Mouse (Mus musculus) liver, embryonic 14.5 days (tissue): ENCODE measurements around the gene Mrvi1. TPM values are rescaled to one million over a fixed set of nuclear protein-coding genes. Genes with fewer than 3 reads are reported as not detected.

ENCODE experiments used
- ATAC-seq: fragments of 200-750 bp; cut with Nextera tagmentation; 2 replicates; pipeline ENCODE4 v1.8.0; 2017; ENCODE audit warnings: moderate number of reproducible peaks, mild to moderate bottlenecking, moderate library complexity; ENCODE audit not compliant: insufficient read depth
- DNase-seq, 3 experiments: peaks; one replicate each; pipeline ENCODE4 v3.0.0-alpha.2; 2012 to 2013; ENCODE audit warnings: low read depth in 3 of 3, low spot score in 3 of 3
- H3K27ac ChIP-seq: fragments of 300-500 bp; sonication (generic); 2 replicates; pipeline ENCODE4 v1.5.1; 2014; ENCODE audit warnings: moderate library complexity, mild to moderate bottlenecking, control low read depth, inconsistent platforms
- H3K27me3 ChIP-seq: fragments of 300-500 bp; sonication (generic); 2 replicates; pipeline ENCODE4 v1.6.1; 2014; ENCODE audit warnings: mild to moderate bottlenecking, low read length, moderate library complexity; ENCODE audit not compliant: control insufficient read depth, insufficient read depth
- H3K36me3 ChIP-seq: fragments of 300-500 bp; sonication (generic); replicated peaks from 2 replicates; pipeline ENCODE4 v1.6.1; 2014; ENCODE audit warnings: low read depth; ENCODE audit not compliant: control insufficient read depth, insufficient read depth
- H3K4me1 ChIP-seq, 2 experiments: fragments of 200-500 bp in 1 of 2; fragments of 300-500 bp in 1 of 2; sonication (generic) in 1 of 2; replicated peaks; 2 replicates each; pipeline ENCODE4 v1.6.1; 2012 to 2014; ENCODE audit warnings: antibody characterized with exemption in 1 of 2, inconsistent platforms in 1 of 2, low read length in 1 of 2; ENCODE audit not compliant: control insufficient read depth in 2 of 2, insufficient read depth in 2 of 2
- H3K4me2 ChIP-seq: fragments of 300-500 bp; sonication (generic); 2 replicates; pipeline ENCODE4 v1.6.1; 2014; ENCODE audit warnings: low read depth, mild to moderate bottlenecking, control low read depth, moderate library complexity
- H3K4me3 ChIP-seq, 2 experiments: fragments of 200-500 bp in 1 of 2; fragments of 300-500 bp in 1 of 2; sonication (generic) in 1 of 2; 2 replicates each; pipeline ENCODE4 v1.5.1; 2012 to 2014; ENCODE audit warnings: low read depth in 2 of 2, low read length in 2 of 2, mild to moderate bottlenecking in 2 of 2, control low read depth in 1 of 2, inconsistent platforms in 1 of 2, moderate library complexity in 1 of 2; ENCODE audit not compliant: insufficient read depth in 1 of 2
- H3K9ac ChIP-seq: fragments of 300-500 bp; sonication (generic); replicated peaks from 2 replicates; pipeline ENCODE4 v1.6.1; 2014; ENCODE audit warnings: mild to moderate bottlenecking, control low read depth, moderate library complexity
- H3K9me3 ChIP-seq: fragments of 300-500 bp; sonication (generic); 2 replicates; pipeline ENCODE4 v1.6.1; 2016; ENCODE audit warnings: low read length, mixed read lengths; ENCODE audit not compliant: control insufficient read depth
- CTCF ChIP-seq: IDR thresholded peaks from 2 replicates; pipeline ENCODE4 v1.5.1; 2016; ENCODE audit warnings: antibody characterized with exemption, low read depth, control low read depth
- EP300 ChIP-seq: IDR thresholded peaks from 2 replicates; pipeline ENCODE4 v1.6.1; 2016; ENCODE audit warnings: antibody characterized with exemption, low read depth
- WGBS: fragments of 180-500 bp; shearing (Covaris S2); extraction: QIAGEN DNeasy Blood & Tissue Kit; methylation state at CpG from one replicate; pipeline ENCODE4 v1.1.7; 2014; ENCODE audit not compliant: insufficient replicate concordance; 5-methylcytosine and 5-hydroxymethylcytosine counted together
- polyA plus RNA-seq, 2 experiments: library from polyadenylated mRNA; depleted of rRNA in 1 of 2; stranded (reverse) in 1 of 2; unstranded in 1 of 2; fragments of >200 nt; fragmentation: Nextera tagmentation in 1 of 2; extraction: Ambion mirVana in 1 of 2; gene quantifications; 2 replicates each; pipeline versions ENCODE4 v1.2.1 to v1.2.3; 2012 to 2014

The Mrvi1 gene
- polyA plus RNA-seq, 2 experiments, result 3.7 to 4.7 TPM

DNA sequence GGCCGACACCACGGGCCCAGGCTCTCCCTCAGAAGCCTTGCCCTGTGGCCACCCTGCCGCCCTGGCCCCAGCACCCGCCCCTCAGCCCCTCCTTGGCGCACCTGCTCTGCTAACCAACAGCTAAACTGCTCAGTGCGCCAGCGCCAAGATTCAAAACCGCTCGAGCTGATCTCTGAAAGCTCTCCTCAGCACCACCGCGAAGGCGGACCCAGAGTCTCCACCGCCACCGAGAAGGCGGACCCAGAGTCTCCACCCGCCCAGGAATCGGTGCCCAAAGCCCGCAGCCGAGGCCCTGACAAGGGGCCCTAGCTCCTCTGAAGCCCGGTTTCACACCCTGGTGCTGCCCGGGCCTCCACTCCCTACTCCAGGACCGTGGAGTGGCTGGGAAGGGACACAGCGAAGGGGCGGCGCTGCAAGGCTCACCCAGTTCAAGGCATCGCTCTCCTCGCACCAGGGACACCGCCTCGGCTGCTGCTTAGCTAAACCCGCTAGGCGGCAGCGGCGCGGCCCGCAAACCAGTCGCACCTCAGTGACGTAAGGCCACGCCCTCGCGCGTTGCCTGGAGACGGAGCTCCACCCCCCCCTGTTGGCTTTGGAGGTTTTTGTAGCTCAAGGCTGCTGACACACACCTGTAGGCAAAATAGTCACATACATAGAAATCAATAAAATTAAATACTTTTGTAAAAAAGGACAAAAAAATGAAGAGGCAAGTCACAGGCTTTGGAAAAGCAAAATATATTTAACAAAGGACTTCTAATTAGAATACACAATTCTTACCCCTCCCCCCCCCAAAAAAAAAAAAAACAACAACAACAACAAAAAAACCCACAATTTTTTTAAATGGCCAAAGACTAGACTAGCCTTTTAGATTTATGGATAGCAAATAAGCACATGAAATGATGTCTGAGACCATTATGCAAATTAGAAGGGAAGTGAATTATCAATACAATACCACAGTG, 138.1 kb downstream of the Mrvi1 start, which contains the start of gene Rnf141:
Gene Rnf141, minus strand, starts transcription at position 542 of the 959 bp plus-strand sequence.
- TF ChIP-seq CTCF (peak; percentile 90), EP300 (peak; percentile 48; the same call in 1 of the 2 replicates)
- Histone ChIP-seq H3K27me3 (no peaks in the 10 kb centered on the region), H3K9me3 (no peaks in the 10 kb centered on the region), H3K9ac (peak within 1 kb of the TSS; percentile 91), H3K36me3 (peaks cover 5% of the 10 kb centered on the region; the same call in 1 of the 2 replicates), H3K4me2 (peak within 1 kb of the TSS; percentile 93), H3K4me3 (peak within 1 kb of the TSS; percentile 77 to 96), H3K27ac (peak within 1 kb of the TSS; percentile 97), H3K4me1 (peaks cover 11 to 13% of the 10 kb centered on the region in 2 experiments; a peak in 3 of 4 replicates)
- WGBS, result under 1% methylated on average over 42 of the region's 42 CpGs
- peak; percentile 91 to 93 (median 92) for DNase-seq
- peak; percentile 88 for ATAC-seq

DNA sequence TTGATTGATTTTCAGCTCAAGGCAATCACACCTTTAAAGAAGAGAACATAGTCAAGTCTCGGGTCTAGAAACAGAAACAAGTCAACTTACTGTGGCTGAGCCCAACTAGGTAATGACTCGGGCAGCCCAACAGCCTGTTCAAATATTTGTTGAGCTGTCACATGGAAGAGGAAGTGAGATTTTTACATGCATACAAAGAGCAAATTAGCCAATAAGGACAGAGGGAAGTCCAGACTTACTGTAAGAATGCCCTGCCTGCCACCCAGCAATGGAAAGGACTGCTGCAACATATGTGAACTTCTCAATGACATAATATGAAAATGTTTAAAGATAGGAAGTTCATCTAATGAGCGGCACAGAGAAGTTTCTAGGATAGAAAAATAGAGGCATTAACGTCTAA, 141.9 kb downstream of the Mrvi1 start:
- Histone ChIP-seq H3K4me3 (no peak overlapping the region), H3K9ac (no peak overlapping the region), H3K4me1 (peaks cover 3 to 11% of the 10 kb centered on the region in 2 experiments; a peak in 3 of 4 replicates), H3K27ac (no peak overlapping the region; the same call in 1 of the 2 replicates), H3K27me3 (no peaks in the 10 kb centered on the region), H3K36me3 (peaks cover 16% of the 10 kb centered on the region; the same call in 1 of the 2 replicates), H3K9me3 (no peaks in the 10 kb centered on the region), H3K4me2 (peak overlapping the region; percentile 38)
- no peak for ATAC-seq
- DNase-seq, result no peak
- TF ChIP-seq CTCF, result no peak
- TF ChIP-seq EP300, result no peak
- 47% methylated on average over 4 of the region's 4 CpGs for WGBS

DNA sequence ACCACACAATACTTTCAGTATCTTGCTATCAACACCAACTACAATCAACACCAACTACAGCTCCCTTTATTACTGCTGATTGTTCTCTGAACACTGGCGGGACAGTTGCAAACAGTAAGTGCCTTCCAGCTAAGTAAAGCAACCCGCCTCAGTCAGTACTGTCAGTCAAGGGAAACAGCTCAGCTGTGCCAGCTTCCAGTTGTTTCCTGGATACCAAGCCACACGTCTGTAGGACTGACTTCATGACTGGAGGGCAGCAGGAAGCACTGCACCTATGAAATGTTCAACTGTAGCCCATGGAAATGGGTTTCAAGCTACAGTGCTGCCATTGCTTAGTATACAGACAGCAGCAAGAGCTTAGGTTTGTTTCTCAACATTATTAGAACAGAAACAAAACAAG, 147.7 kb downstream of the Mrvi1 start:
- WGBS, result 45% methylated on average over 3 of the region's 3 CpGs
- no peak overlapping the region for H3K4me3 ChIP-seq
- no peaks in the 10 kb centered on the region for H3K27me3 ChIP-seq
- no peak for ATAC-seq
- H3K9ac ChIP-seq, result no peak overlapping the region
- TF ChIP-seq EP300 (no peak), CTCF (no peak)
- H3K36me3 ChIP-seq, result peaks cover 32% of the 10 kb centered on the region
- no peak overlapping the region for H3K27ac ChIP-seq
- H3K4me2 ChIP-seq, result no peak overlapping the region
- H3K9me3 ChIP-seq, result no peaks in the 10 kb centered on the region
- peaks cover under 1 to 8% of the 10 kb centered on the region in 2 experiments; a peak in 2 of 4 replicates for H3K4me1 ChIP-seq
- no peak for DNase-seq

DNA sequence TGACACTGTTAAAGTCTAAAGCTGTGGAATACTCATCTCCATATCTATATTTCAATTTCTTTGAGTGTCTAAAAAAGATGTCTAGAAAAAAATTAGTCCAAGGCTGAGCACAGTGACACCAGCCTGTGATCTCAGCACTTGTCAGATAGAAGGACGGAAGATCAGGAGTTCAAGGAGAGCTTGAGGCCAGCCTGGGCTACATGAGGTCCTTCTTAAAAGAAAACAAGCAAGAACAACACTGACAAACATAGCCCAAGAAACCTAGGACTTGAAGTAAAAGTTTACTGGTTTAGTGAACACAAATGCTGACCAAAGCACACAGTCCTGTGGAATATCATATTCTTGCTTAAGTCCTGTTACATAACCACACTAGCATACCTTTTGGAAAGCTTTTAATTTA, 148.2 kb downstream of the Mrvi1 start:
- no peak for DNase-seq
- Histone ChIP-seq H3K27me3 (no peaks in the 10 kb centered on the region), H3K36me3 (peaks cover 34% of the 10 kb centered on the region), H3K4me1 (peaks cover 0 to 8% of the 10 kb centered on the region in 2 experiments; a peak in 2 of 4 replicates), H3K27ac (no peak overlapping the region), H3K4me2 (no peak overlapping the region), H3K9me3 (no peaks in the 10 kb centered on the region), H3K9ac (no peak overlapping the region), H3K4me3 (no peak overlapping the region)
- ATAC-seq, result no peak
- TF ChIP-seq CTCF (no peak), EP300 (no peak)
- 82% methylated on average over 1 of the region's 1 CpGs for WGBS

DNA sequence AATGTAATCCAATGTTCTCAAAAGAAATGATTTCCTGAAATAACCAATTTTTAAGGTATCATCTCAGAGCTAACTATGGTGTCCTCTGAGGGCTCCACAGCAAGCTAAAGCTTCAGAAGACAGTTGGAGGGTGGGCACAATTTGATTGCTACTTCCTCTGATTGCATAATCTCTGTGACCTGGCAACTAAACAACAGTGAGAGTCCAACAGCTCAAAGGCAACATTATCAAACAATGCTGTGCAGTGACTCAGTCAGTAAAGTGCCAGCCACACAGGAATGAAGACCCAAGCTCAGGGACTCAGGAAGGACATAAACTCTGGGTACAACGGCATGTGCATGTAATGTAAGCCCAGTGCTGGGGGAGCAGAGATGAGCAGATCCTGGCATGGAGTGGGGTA, 149.2 kb downstream of the Mrvi1 start:
- ATAC-seq, result no peak
- H3K27ac ChIP-seq, result no peak overlapping the region
- 59% methylated on average over 1 of the region's 1 CpGs for WGBS

More for the DNA sequence above, 149.2 kb downstream of the Mrvi1 start:
- Histone ChIP-seq H3K36me3 (peaks cover 38% of the 10 kb centered on the region), H3K4me3 (no peak overlapping the region), H3K9me3 (no peaks in the 10 kb centered on the region), H3K27me3 (no peaks in the 10 kb centered on the region), H3K4me1 (peaks cover 0 to 8% of the 10 kb centered on the region in 2 experiments; a peak in 2 of 4 replicates), H3K4me2 (no peak overlapping the region), H3K9ac (no peak overlapping the region)
- TF ChIP-seq CTCF (no peak), EP300 (no peak)
- no peak for DNase-seq
